Mouse (Mus musculus): Measurements from ENCODE around the gene Olfr523.

Gene Olfr523

GRCm38 (mm10) chr7:140179176-140179575 lies 6.2 kb downstream of the Olfr523 start:
- no peak for DNase-seq (ENCODE audit: extremely low spot score, low spot score)

DNA sequence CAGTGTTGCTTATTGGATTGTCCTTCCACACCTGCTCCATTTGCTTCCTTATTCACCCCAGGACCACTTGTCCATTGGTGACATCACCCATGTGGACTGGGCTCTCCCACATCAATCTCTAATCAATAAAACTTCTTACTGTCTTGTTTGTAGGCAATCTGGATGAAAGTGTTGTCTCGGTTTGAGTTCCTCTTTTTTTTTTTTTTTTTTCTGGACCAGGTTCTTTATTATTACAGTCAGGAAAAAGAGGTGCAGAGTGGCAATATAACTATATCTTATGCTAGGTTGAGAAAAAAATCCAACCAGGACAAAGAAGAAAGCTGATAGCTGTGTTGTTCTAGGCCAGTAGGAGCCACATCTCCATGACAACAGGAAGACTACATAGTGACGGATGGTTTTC lies 7.7 kb downstream of the Olfr523 start:
- DNase-seq (ENCODE audit: extremely low spot score, low spot score) = no peak

DNA sequence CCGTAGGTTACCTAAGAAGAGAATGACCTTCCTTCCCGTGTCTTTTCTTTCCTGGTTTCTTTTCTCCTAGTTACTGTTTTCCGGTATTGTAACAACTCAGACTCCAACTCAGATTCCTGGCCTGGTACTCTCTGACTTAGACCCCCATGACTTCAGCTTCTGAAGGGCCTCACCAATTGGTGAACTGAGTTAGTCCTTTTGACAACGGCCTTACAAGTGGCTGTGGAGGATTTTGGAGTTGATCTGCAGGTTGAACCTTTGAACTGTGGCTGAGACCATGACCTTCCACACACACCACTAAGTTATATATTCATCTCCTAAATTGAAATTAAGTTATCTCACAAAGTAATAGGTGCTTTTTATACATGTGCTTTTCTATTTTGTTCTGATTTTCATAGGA lies 11.2 kb downstream of the Olfr523 start:
- DNase-seq (ENCODE audit: extremely low spot score, low spot score) = no peak

- no peak for DNase-seq (ENCODE audit: extremely low spot score, low spot score)
Observed at GRCm38 (mm10) chr7:140186646-140187620, 13.9 kb downstream of the Olfr523 start.

- DNase-seq (ENCODE audit: extremely low spot score, low spot score) = no peak
Observed at GRCm38 (mm10) chr7:140187721-140188390, 14.8 kb downstream of the Olfr523 start.

- no peak for DNase-seq (ENCODE audit: extremely low spot score, low spot score)
Observed at GRCm38 (mm10) chr7:140188391-140189328, 15.6 kb downstream of the Olfr523 start.

DNA sequence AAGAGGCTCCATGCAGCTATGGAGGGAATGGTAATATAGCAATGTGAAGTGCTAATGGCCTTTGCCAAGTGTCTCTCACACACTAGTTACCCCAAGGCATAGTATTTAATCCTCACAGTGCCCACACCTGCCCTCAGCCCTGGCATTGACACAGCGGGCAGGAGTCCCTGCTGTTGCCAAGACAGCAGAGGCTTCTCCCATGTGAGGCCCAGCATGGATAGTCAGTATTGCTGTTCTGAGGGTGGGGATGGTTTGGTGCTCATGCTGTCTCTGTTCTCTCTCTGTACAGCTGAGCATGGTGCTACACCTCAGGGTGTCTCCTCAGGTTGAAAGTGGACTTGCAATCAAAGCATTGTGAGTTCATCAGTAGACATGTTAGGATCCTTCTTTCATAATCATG lies 17.4 kb downstream of the Olfr523 start:
- no peak for DNase-seq (ENCODE audit: extremely low spot score, low spot score)

DNA sequence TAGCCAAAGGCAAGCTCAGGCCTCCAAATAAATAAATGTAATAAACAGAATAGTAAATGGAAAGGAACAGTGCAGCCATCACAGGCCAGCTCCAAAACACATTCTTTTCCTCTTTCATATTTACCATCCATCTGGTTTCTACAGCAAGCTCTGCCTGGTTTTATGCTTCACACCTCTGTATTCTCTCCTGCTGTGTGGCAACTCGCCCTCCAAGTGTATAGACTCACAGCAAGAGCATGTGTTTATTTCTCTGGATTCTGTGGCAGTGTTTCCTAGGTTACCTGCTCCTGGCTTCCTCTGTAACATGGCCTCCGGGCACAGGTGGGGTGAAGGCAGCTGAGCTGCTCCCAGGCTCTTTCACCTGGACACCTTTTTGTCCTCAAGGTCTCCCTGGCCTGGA lies 19.4 kb downstream of the Olfr523 start:
- DNase-seq (ENCODE audit: extremely low spot score, low spot score) = no peak

DNA sequence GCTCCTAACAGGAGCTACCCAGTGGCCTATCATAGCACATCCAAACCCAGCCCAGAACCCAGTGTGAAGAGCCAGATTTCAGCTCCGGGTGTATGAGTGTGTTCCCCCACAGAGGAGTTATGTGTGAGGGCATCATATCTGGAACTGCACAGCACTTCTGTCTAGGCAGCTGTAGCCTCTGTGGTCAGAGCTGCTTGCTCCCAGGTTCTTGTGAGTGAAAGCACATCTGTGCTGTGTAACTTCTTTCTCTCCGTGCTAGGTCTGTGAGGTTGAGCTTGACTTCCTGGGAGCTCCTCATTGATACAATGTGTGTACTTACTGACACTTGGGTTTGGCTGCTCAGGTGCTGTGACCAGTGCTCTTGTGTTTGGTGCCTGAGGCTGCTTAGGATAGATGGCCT lies 19.8 kb downstream of the Olfr523 start:
- DNase-seq (ENCODE audit: extremely low spot score, low spot score) = no peak

- DNase-seq (ENCODE audit: extremely low spot score, low spot score) = no peak
Observed at GRCm38 (mm10) chr7:140194031-140194430, 21.0 kb downstream of the Olfr523 start.

DNA sequence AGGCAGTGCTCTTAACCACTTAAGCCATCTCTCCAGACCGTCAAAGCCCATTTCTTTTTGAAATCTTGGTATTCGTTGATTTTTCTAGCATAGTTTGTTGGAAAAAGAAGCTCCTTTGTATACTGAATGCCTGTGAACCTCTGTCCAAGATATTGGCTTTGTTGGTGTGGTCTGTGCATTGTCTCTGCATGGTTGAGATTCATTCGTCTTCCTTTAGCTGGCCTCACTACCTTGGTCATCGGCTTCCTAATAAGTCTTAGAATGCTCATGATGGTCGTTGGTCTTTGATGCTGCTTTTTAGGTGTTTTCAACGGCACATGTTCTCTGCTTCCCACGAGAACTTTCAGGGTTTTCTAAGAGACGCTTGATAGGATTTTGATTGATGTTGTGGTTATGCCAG lies 23.0 kb downstream of the Olfr523 start:
- DNase-seq (ENCODE audit: extremely low spot score, low spot score) = no peak

GRCm38 (mm10) chr7:140201090-140201489 lies 28.1 kb downstream of the Olfr523 start:
- no peak for DNase-seq (ENCODE audit: extremely low spot score, low spot score)

DNA sequence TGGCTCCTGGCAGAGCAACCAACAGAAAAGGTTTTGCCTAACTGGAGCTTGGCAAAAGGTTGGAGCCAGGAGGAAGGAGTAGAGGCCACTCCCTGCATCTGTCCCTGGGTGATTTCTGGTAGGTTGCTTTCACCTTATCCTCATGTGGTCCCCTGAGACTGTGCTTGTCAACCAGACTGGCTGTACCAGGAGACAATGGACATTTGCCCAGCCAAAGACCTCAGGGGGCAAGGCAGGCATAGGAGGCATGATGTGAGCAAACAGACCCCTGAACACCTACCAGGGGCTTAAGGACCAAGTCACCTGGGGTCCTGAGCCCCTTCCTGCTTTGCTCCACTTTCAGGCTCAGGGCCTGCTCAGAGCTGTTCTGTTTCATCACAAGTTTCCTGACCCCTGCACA lies 32.8 kb downstream of the Olfr523 start, which contains the start of gene Olfr524:
Gene Olfr524 (minus strand): TSS at position 101 of the 400 bp plus-strand sequence.
- DNase-seq (ENCODE audit: extremely low spot score, low spot score) = no peak

- DNase-seq (ENCODE audit: extremely low spot score, low spot score) = no peak
Observed at GRCm38 (mm10) chr7:140206904-140207303, 33.9 kb downstream of the Olfr523 start.

DNA sequence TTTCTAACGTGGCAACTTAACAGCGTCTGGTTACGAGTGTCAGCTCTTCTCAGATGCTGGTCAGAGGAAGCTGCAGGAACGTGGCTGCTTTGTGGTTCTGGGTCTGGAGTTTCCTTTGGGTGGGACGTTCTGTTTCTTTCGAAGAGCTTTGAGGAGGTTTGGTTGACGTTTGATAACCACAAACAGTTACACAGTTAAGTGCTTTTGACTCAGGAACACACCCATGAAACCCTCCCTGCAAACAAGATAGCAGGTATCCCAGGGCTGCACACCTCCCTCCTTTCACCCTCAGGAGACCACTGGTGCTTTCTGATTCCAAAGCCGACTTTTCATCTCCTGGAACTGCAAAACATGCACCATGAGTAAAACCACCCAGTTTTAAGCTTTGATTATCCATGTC lies 35.1 kb downstream of the Olfr523 start:
- no peak for DNase-seq (ENCODE audit: extremely low spot score, low spot score)

GRCm38 (mm10) chr7:140208677-140209076 lies 35.7 kb downstream of the Olfr523 start:
- no peak for DNase-seq (ENCODE audit: extremely low spot score, low spot score)

DNA sequence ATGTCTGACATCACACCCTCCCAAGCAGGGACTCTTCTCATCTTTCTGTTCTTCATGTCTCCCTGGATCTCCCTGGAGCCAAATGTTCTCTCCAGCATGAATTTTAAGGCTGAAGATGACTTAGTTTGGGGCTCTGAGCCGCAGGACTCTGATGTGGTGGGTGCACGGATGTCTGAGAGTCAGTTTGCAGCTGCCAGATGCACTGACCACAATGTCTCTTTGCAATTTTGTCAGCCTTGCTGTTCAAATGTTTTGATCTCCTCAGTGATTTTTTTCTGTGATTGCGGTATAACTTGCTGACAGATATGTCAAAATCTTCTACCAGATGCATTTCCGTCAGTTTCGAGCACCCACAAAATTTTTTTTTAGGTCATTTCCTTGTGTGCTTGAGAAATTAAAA lies 40.8 kb downstream of the Olfr523 start:
- no peak for DNase-seq (ENCODE audit: extremely low spot score, low spot score)

DNA sequence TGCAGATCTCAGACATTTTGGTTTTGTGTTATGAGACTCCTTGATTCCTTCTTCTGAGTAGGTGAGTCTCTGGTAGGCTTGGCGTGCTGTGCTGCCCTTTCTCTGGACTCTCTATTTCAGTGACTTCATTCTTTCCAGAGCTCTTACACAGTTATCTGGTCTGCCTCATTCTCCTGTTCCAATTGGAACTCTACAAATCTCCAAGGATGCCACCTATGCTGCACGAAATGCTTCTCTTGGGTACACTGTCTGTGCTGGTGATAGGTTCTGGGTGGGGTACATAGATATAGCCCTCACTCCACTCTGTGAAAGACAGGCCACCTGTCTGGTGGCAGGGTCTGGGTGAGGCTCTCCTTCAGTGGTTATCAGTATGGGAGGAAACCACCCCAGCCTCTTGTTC lies 45.0 kb downstream of the Olfr523 start, which contains the start of gene Cd163l1:
Gene Cd163l1 (plus strand): TSS at position 301 of the 400 bp plus-strand sequence.
- DNase-seq (ENCODE audit: extremely low spot score, low spot score) = no peak

DNA sequence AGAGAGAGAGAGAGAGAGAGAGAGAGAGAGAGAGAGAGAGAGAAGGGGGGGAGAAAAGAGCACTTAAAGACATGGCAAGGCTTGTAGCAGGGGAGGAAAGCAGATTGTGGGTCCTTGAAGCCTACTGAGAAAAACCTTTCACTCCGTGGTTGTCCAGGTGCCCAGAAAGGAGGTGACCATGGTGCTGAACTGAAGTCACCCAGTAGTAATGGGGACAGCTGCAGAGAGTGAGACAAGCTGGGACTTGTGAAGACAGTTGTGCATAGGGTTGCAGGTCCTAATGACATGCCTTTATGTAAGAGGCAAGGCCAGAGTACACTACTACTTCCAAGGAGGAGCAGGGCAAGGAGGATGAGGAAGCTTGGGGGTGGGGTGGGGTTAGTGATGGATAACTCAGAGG lies 46.3 kb downstream of the Olfr523 start:
- no peak for DNase-seq (ENCODE audit: extremely low spot score, low spot score)

DNA sequence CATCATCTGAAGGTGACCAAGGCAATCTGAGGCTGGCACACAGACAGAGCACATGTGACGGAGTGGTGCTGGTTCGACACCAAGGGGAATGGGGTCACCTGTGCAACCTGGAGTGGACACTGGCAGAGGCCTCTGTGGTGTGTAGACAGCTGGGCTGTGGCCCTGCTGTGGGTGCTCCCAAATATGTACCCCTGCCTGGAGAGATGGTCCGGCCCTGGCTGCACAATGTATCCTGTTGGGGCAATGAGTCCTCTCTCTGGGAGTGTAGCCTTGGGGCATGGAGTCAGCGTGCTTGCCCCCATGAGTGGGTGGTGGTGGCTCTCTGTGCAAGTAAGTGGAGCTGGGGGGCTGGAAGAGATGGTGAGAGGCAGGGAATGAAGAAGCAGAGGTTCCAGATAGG lies 47.4 kb downstream of the Olfr523 start:
- DNase-seq (ENCODE audit: extremely low spot score, low spot score) = no peak

DNA sequence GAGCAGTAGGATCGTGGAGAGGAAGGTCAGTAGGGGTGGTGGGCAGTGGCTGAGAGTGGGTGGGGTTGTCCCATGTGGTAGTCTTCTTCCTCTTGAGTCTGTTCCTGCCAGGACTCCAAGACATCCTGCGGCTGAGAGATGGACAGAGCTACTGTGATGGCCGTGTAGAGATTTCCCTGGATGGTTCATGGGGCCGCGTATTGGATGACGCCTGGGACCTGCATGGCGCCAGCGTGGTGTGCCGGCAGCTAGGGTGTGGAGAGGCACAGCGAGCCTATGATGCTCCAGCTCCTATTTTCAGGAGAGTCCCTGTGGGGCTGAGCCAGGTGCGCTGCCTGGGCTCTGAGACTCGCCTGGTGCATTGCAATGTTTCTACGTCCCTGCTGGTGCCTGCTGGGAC lies 51.2 kb downstream of the Olfr523 start:
- DNase-seq (ENCODE audit: extremely low spot score, low spot score) = no peak

Measured in neural tube, embryonic 10.5 days (tissue).